Mouse (Mus musculus): ENCODE measurements at regions not wholly inside any gene's neighbourhood (a gene's known extent, or its start where the extent isn't known, plus 50 kb on each side); places are given as distances from the start of the nearest gene placed in this dataset.

DNA sequence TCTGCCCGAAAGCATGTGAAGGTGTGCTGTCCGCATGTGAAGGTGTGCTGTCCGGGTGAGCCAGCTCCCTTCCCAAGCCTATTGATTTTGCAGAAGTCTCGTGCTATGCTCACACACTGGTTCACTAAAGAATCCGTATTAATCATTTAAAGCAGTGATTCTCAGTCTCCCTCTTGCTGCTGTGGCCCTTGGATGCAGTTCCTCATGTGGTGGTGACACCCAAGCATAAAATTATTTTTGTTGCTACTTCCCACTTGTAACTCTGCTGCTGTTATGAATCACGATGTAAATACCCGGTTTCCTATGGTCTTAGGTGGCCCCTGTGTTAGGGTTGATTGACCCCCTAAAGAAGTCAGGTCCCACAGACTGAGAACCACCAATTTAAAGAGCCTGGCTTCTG is 55.7 kb upstream of the Emb start:
- no peak for DNase-seq

DNA sequence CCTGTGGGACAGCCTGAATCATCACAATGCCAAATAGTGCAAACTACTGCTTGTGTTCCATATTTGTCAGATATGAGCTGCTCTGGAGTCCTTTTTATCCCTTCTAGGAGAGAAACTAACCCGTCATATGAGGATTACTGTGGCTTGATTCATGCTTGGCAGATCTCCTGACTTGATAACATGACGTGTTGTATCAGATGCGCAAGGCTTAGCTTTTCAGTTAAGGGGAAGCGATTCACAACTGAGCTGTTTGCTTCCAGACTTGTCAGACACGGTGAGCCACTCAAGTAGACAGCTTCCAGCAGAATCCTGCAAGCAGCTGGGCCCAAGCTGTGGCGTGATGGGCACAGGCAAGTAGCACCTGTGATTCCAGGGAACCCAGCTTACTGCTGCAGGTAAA is 64.5 kb upstream of the Emb start:
- no peak for DNase-seq

DNA sequence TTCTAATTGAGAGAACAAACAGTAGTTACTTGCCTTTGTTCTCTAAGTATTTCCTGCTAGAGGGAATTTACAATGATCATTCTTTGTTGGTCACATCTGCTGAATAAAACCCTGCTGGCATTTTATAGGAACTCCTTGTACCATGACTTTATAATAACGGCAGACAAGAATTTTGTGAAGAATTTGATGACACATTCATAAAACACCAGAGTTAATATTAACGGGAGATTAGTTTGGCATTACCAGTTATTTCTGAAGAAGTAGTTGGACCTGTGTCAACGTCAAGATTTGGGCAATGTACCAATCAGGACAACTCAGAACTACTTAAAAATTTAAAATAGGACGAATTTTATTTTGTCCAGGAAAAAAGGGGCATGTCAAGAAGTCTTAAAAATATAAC is 65.1 kb upstream of the Emb start:
- no peak for DNase-seq

DNA sequence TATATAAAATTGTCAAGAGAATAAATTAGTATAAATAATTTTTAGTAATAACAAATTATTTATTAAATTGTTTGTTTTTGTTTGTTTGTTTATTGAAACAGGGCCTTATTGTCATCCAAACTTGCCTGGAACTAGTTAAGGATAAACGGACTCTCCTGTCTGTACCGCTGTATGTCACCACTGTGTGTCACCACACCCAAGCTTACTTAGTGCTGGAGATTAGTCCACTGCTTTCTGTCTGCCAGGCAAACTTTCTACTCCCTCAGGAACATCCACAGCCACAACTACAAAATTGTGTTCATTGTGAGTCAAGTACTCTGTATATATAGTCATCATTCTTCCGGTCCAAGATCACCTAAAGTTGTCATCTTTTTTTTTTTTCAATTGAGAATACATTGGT is 74.0 kb upstream of the Emb start:
- no peak for DNase-seq

DNA sequence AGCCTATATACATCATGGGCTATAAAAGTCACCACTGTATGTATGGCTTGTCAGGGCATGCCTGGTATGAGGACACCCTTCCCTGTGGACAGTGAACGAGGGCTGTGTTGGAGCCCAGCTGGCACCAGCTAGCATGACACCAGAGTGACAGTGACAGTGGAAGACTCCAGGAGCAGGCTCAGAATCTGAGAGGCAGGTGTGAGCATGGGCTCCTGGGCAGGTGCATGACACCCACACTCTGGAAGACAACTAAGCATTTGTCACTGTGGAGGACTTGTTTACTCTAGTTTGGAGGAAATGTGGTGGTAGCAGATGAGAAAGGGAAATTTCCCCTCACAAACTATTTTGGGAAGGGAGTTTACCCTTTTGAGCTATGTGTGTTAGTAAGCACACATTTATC is 76.2 kb upstream of the Emb start:
- DNase-seq: no peak

DNA sequence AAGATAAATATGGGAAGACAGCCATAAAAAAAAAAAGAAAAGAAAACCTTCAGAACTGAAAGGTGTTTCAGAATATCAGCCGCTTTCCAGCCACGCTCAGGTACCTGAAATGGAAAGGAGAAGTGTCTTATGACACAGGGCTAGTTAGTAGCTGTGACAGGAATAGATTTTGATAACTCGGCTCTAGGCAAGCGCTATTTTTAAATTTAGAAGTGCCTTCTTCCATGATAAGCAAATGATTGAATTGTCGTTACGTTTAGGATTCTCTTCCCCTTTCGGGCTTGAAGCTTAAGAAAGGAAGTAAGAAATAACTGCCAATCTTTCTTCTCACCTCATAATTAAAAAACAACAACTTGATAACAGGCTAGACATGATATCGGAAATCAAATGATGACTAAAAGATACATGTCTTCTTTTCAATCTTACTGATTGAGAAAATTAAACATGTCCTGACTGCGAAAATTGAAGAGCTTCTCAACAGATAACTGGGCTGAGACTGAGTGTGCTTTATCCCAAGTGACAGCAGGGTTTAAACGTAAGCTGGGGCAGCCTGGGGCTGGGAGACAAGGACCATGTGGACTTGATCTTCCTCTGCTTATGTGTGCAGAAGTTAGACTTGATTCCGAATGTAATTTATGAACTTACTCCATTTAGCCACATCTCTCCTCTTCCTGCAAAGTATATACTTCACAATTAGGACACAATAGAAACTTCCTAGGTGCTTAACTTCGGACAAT is 80.4 kb upstream of the Emb start:
- no peak for DNase-seq

DNA sequence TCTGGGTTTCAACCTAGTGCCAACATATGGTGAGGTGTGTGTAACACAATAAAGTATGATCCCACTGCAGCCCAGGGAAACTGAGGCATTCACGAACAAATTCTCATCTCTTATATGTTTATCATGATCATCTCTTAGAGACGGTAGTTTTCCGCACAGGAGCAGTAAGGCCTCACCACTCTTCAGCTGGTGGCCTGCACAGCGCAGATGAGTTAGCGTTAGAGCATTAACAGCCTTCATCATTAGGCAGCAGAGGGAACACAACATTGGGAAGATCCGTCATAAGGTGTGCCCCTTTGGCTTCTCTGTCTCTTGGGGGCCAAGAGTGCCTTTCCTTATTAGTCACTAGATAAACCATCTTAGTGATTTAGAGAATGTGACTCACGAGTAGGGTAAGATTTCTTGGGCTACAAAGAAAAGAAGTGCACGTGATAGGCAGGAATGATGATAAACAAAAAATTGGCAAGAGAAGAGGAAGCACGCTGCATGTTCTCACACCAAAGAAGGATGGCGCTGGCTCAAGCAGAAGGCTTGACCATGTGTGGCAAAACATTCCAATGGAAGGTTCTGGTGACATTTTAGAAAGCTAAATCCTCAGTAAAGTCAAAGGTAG is 81.1 kb upstream of the Emb start:
- no peak for DNase-seq

DNA sequence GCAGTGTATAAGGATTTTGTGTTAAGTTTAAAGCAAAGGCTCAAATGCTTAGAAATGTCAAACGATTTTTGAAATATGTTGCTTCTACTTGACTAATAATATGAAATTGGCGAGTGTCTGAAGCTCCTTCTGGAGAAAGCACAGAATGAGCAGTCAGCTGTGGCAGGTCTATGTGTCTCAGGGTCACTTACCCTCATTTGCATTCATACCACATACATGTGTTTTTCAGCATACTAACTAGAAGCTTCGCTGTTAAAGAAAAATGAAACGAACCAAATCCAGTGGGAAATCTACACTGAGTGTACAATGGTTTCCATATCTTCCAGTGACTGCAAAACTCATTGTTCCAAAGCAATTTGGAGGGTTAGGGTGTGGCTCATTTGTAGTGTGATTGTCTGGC is 88.7 kb upstream of the Emb start:
- no peak for DNase-seq

DNA sequence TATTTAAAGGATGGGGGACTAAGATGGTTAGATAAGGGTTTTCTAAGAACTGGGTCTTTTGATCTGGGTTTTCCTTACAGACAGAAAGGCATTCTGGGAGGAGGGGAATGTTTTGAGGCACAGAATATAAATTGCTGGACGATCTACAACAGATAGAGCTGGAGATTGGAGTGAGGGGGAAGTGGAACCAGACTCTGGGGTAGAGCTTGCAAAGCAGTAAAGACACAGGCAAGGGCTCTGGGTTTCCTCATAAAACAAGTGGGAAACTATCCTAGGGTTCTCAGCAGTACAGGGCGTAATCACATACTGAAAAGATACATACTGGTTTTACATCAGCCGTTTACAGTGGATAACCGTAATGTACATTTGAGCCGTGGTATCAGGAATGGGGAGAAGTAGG is 89.5 kb upstream of the Parp8 start:
- no peak for DNase-seq

DNA sequence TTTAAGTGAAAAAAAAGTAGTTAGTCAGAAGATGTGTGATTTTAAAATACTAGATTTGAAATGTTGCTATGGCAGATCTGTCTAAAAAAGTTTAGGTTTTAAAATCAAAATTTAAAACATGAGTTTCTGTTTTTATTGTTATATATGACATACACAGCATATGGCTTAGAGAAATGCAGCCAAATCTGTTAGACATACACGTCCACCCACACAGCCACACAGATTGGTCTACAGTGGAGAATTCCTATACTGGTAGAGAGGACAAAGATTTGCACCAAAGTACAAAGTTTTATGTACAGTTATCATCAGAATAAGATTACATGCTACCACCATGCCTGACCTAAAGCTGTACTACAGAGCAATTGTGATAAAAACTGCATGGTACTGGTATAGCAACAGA is 87.1 kb upstream of the Parp8 start:
- DNase-seq: no peak

DNA sequence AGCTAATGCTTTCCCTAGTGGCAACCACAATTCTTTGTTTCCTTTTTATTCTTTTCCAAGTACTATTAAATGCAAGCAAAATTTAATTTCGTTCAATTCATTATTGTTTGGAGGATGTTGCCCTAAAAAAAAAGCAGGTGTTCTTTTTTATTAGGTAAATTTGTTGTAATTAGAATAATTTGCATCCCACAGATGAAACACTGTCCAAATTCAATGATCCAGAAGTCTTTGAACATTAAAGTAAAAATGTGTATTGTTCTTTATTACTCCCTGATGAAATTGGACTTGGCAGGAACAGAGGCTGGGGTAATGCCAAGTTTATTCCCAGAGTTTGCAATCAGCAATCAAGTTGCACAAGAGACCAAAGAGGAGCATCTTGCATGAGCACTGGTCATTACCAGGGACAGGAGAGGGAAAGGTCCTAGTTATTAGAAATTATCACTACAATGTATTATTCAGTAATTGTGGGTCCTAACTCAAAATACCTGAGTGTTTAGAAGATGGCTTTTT is 79.9 kb upstream of the Parp8 start:
- DNase-seq: peak; percentile 10

DNA sequence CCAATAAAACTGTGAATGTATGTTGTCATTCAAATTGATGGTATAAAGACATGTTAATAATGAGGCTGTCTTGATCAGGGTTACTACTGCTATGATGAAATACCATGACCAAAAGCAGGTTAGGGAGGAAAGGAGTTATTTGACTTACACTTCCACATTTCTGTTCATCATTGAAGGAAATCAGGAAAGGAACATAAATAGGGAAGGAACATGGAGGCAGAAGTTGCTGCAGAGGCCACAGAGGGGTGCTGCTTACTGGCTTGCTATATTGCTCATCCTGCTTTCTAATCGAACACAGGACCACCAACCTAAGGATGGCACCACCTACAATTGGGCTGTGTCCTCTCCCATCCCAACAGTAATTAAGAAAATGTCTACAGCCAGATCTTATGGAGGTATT is 69.4 kb upstream of the Parp8 start:
- no peak for DNase-seq

DNA sequence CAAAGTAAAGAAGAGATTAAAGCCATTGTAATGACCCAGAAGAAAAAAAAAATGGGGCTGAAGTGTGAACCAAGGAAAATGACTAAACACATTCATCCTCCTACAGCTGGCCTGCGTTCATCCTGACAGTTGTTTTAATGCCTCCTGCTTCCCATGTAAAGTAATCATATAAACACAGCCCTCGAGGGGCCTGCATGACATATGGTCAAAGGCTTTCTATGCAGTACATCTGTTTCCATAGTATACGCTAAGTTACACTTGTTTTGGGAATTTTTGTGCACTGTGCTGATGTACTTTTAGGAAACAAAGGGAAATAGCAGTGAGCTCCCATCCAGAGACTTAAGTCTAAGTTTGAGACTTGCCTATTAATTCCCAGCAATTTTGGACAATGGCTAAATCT is 63.3 kb upstream of the Parp8 start:
- DNase-seq: no peak

DNA sequence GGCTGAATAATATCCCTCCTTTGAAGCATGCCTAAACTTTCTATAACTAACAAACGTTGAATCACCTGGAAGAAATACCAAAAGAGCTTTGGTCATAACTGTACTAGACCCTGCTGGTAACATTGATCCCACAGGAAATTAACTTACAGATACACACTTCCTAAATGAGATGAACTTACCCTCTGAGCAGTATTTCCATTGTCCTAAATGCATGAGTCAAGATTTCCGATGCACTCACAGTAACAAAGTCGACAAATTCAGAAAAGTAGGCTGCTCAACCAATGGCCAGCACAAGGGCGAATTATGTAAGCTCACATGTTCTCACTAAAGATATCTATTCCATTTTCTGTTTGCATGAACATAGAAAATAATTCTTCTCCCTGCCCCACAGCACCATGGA is 57.4 kb upstream of the Parp8 start:
- no peak for DNase-seq

DNA sequence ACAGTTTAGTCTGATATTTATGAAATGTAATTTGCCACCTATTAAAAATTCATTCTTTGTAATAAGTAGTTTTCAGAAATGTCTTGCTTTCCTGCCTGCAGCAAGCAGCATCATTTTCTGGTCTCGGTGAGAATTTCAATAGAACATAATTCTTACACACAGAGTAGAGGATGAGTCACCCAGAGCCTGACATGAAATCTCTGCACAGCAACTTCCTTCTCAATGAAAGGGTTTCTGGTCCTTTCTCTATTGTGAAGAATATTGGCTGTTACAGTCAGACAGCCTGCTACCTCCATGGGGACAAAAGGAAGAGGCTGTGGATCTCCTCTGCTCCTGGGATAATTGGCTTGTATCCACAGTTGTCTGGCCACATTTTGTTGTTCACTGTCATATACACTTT is 54.0 kb upstream of the Parp8 start:
- no peak for DNase-seq
